Mouse (Mus musculus) myocyte (in vitro differentiated cells): ENCODE results near the gene G0s2. TPM values are rescaled to one million over a fixed set of nuclear protein-coding genes. Genes with fewer than 3 reads are reported as not detected.

Source experiments
- H3K27me3 ChIP-seq: one replicate; pipeline ENCODE4 v1.6.1; 2011; ENCODE audit not compliant: control insufficient read depth, insufficient read depth, insufficient read length
- H3K36me3 ChIP-seq: one replicate; pipeline ENCODE4 v1.6.1; 2011; ENCODE audit not compliant: control insufficient read depth, insufficient read depth
- H3K4me2 ChIP-seq: one replicate; pipeline ENCODE4 v1.6.1; 2011; ENCODE audit warnings: low read depth, control low read depth
- H3K4me3 ChIP-seq: one replicate; pipeline ENCODE4 v1.5.1; 2011; ENCODE audit warnings: mild to moderate bottlenecking, control low read depth, moderate library complexity
- H3K79me2 ChIP-seq: one replicate; pipeline ENCODE4 v1.6.1; 2011; ENCODE audit not compliant: control insufficient read depth, insufficient read depth
- H3ac ChIP-seq: one replicate; pipeline ENCODE4 v1.6.1; 2011; ENCODE audit not compliant: control insufficient read depth, insufficient read length
- CEBPB ChIP-seq: IDR thresholded peaks from 2 replicates; pipeline ENCODE4 v1.6.1; 2011; ENCODE audit warnings: mild to moderate bottlenecking, moderate library complexity; ENCODE audit not compliant: poor library complexity, insufficient read depth, severe bottlenecking
- E2F4 ChIP-seq: IDR thresholded peaks from one replicate; pipeline ENCODE4 v1.6.1; 2011; ENCODE audit warnings: mild to moderate bottlenecking, control low read depth, moderate library complexity; ENCODE audit not compliant: insufficient read depth
- MAX ChIP-seq: IDR thresholded peaks from one replicate; pipeline ENCODE4 v1.6.1; 2011; ENCODE audit warnings: low read depth, mild to moderate bottlenecking, control low read depth
- MYOD1 ChIP-seq, 3 experiments: IDR thresholded peaks; one replicate each; pipeline ENCODE4 v1.6.1; 2011; ENCODE audit warnings: control low read depth in 2 of 3, low read depth in 2 of 3, mild to moderate bottlenecking in 2 of 3, moderate library complexity in 1 of 3; ENCODE audit not compliant: insufficient read length in 2 of 3, control insufficient read depth in 1 of 3
- MYOG ChIP-seq, 3 experiments: IDR thresholded peaks; one replicate each; pipeline ENCODE4 v1.6.1; 2011; ENCODE audit warnings: control low read depth in 2 of 3, low read depth in 2 of 3, mild to moderate bottlenecking in 2 of 3; ENCODE audit not compliant: insufficient read length in 2 of 3, control insufficient read depth in 1 of 3, insufficient read depth in 1 of 3
- POLR2A ChIP-seq: IDR thresholded peaks from one replicate; pipeline ENCODE4 v1.6.1; 2011; ENCODE audit warnings: low read depth, mild to moderate bottlenecking, control low read depth, moderate library complexity; ENCODE audit not compliant: insufficient read length
- POLR2AphosphoS2 ChIP-seq: IDR thresholded peaks from one replicate; pipeline ENCODE4 v1.6.1; 2011; ENCODE audit warnings: low read depth, control low read depth; ENCODE audit not compliant: insufficient read length
- REST ChIP-seq: IDR thresholded peaks from one replicate; pipeline ENCODE4 v1.6.1; 2011; ENCODE audit warnings: mild to moderate bottlenecking, control low read depth, moderate library complexity; ENCODE audit not compliant: insufficient read depth, insufficient read length
- SRF ChIP-seq: IDR thresholded peaks from one replicate; pipeline ENCODE4 v1.6.1; 2011; ENCODE audit warnings: low read depth; ENCODE audit not compliant: control insufficient read depth, insufficient read length
- TCF12 ChIP-seq: IDR thresholded peaks from one replicate; pipeline ENCODE4 v1.6.1; 2011; ENCODE audit warnings: mild to moderate bottlenecking, control low read depth; ENCODE audit not compliant: poor library complexity, insufficient read depth, severe bottlenecking
- TCF3 ChIP-seq: IDR thresholded peaks from one replicate; pipeline ENCODE4 v1.6.1; 2011; ENCODE audit warnings: low read depth, control low read depth; ENCODE audit not compliant: insufficient read length
- USF1 ChIP-seq: IDR thresholded peaks from one replicate; pipeline ENCODE4 v1.6.1; 2011; ENCODE audit warnings: low read depth, mild to moderate bottlenecking, control low read depth, moderate library complexity
- polyA plus RNA-seq: library from polyadenylated mRNA; unstranded; fragments of >200 nt; fragmentation: generic; extraction: Trizol; gene quantifications from one replicate; pipeline ENCODE4 v1.2.1, GENCODE M21; 2012; ENCODE audit warnings: missing spikeins

Gene G0s2
- polyA plus RNA-seq, 1 experiment, result 206 TPM

DNA sequence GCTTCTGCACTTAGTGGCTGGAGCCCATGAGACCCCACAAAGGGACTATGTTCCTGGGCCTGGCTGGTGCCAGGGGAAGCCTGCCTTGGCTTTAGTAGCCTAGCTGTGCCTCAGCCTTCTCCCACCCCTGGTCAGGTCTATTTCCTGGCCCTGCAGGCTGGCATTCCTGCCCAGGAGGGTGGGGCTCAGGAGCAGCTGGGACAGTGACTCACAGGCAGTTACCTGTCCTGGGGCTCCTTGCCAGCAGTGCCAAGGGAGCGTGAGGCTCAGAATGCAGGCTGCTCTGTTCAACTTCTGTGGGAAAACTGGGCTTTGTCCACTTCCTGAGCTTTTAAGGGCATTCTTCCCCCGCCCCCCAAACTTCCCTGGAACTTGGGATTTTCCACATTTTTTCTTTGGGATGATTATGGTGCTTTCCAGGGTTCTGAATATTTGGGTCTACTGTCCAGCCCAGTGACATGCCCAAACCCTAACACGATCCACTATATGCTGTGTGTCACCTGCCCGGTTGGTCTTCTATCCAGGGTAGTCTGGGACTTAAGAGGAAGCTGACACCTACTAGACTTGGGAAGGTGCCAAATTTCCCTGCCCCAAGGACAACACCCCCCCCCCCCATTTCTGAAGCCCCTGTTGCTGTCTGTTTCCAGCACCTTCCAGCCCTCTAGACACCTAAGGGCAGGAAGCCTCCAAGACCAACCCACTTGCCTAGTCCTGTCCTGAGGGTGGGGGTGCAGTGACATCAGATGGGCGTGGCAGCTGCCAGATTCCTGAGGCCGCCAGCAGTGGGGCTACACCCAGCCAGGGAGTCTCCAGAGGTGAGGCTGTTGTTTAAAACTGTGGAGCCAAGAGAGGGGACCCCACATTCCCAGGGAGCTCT is 28.4 kb upstream of the G0s2 start:
- Histone ChIP-seq H3K27me3 (no peaks in the 10 kb centered on the region), H3K36me3 (no peaks in the 10 kb centered on the region), H3K4me3 (no peak overlapping the region), H3K4me2 (peak overlapping the region; percentile 56), H3K79me2 (no peaks in the 10 kb centered on the region), H3ac (no peak overlapping the region)
- TF ChIP-seq MYOG (IDR thresholded peaks at IDR 0.05; ENCODE audit: control insufficient read depth in 1 of 3, insufficient read depth in 1 of 3, insufficient read length in 2 of 3, low read depth in 2 of 3) (peak in 1 of 3 experiments; percentile 82), MYOD1 (IDR thresholded peaks at IDR 0.05; ENCODE audit: control insufficient read depth in 1 of 3, insufficient read length in 2 of 3, low read depth in 2 of 3) (peak in 1 of 3 experiments; percentile 62), MAX (no peak)

GRCm38 (mm10) chr1:193299995-193300394 is 27.0 kb upstream of the G0s2 start:
- Histone ChIP-seq H3K4me3 (no peak overlapping the region), H3K27me3 (no peaks in the 10 kb centered on the region), H3K36me3 (no peaks in the 10 kb centered on the region), H3K4me2 (no peak overlapping the region), H3K79me2 (no peaks in the 10 kb centered on the region), H3ac (no peak overlapping the region)
- TF ChIP-seq SRF, result no peak
- no peak for TF ChIP-seq REST
- no peak for TF ChIP-seq POLR2A
- TF ChIP-seq E2F4, result no peak
- TF ChIP-seq TCF12, result no peak

GRCm38 (mm10) chr1:193298141-193298765 is 25.2 kb upstream of the G0s2 start:
- H3K36me3 ChIP-seq, result no peaks in the 10 kb centered on the region
- peak in 1 of 3 experiments; percentile 40 for TF ChIP-seq MYOD1 (IDR thresholded peaks at IDR 0.05; ENCODE audit: control insufficient read depth in 1 of 3, insufficient read length in 2 of 3, low read depth in 2 of 3)
- no peak for TF ChIP-seq POLR2AphosphoS2

GRCm38 (mm10) chr1:193295920-193296319 is 22.9 kb upstream of the G0s2 start:
- Histone ChIP-seq H3K79me2 (no peaks in the 10 kb centered on the region), H3K4me2 (no peak overlapping the region), H3K4me3 (no peak overlapping the region), H3K27me3 (no peaks in the 10 kb centered on the region), H3K36me3 (no peaks in the 10 kb centered on the region), H3ac (no peak overlapping the region)
- TF ChIP-seq POLR2A, result no peak
- no peak for TF ChIP-seq SRF
- no peak for TF ChIP-seq REST
- TF ChIP-seq CEBPB, result no peak
- TF ChIP-seq MAX, result no peak
- no peak for TF ChIP-seq MYOG (IDR thresholded peaks at IDR 0.05; ENCODE audit: control insufficient read depth in 1 of 3, insufficient read depth in 1 of 3, insufficient read length in 2 of 3, low read depth in 2 of 3)
- TF ChIP-seq POLR2AphosphoS2, result no peak
- TF ChIP-seq TCF3, result no peak
- TF ChIP-seq MYOD1 (IDR thresholded peaks at IDR 0.05; ENCODE audit: control insufficient read depth in 1 of 3, insufficient read length in 2 of 3, low read depth in 2 of 3), result no peak
- no peak for TF ChIP-seq TCF12
- TF ChIP-seq E2F4, result no peak
- no peak for TF ChIP-seq USF1

More at GRCm38 (mm10) chr1:193298141-193298765, 25.2 kb upstream of the G0s2 start:
- peak overlapping the region; percentile 56 for H3K4me2 ChIP-seq
- no peaks in the 10 kb centered on the region for H3K27me3 ChIP-seq
- H3K4me3 ChIP-seq, result no peak overlapping the region
- H3K79me2 ChIP-seq, result no peaks in the 10 kb centered on the region
- H3ac ChIP-seq, result no peak overlapping the region

DNA sequence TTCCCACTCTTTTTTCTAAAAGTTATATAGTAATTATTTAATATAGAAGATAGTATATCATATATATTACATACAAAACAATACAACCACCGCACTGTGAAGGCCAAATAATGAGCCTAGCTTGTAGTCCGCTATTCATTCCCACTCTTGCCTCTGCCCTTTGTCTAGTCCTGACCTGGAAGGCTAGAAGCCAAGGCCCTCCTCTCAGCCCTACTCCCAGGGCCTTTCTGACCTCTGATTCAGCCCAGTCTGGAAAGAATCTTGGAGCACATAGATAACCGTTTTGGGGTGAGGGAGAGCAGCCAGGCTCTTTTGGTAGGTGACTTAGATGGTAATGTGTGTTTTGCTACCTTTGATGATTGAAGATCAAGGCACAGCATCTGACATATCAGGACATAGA is 20.9 kb upstream of the G0s2 start:
- Histone ChIP-seq H3K27me3 (no peaks in the 10 kb centered on the region), H3K36me3 (no peaks in the 10 kb centered on the region), H3K79me2 (no peaks in the 10 kb centered on the region), H3K4me3 (no peak overlapping the region), H3ac (no peak overlapping the region), H3K4me2 (no peak overlapping the region)
- TF ChIP-seq SRF (no peak), POLR2AphosphoS2 (no peak), REST (no peak), CEBPB (no peak), TCF12 (no peak), MAX (no peak), E2F4 (no peak)
